Mouse (Mus musculus) MEL (cell line): ENCODE data around the gene Cntnap1.

ENCODE experiments used
- ETS1 ChIP-seq: IDR thresholded peaks from 2 replicates; pipeline ENCODE4 v1.6.1; 2012; ENCODE audit warnings: low read depth, mild to moderate bottlenecking, inconsistent platforms, low read length, improper control_type of control experiment, moderate library complexity
- HCFC1 ChIP-seq: IDR thresholded peaks from 2 replicates; pipeline ENCODE4 v1.6.1; 2012; ENCODE audit warnings: low read depth, mild to moderate bottlenecking, inconsistent platforms, low read length, improper control_type of control experiment, moderate library complexity
- POLR2AphosphoS2 ChIP-seq: IDR thresholded peaks from 2 replicates; pipeline ENCODE4 v1.6.1; 2011; ENCODE audit warnings: low read length, improper control_type of control experiment
- SIN3A ChIP-seq: IDR thresholded peaks from 2 replicates; pipeline ENCODE4 v1.6.1; 2012; ENCODE audit warnings: low read length, improper control_type of control experiment, inconsistent platforms

GRCm38 (mm10) chr11:101180261-101180660 lies 9.9 kb downstream of the Cntnap1 start:
- TF ChIP-seq SIN3A: no peak
- TF ChIP-seq ETS1: no peak
- TF ChIP-seq POLR2AphosphoS2: no peak
- TF ChIP-seq HCFC1: no peak
